25 mouse cellular contexts compared by ENCODE assay signal in genomic region chr12:71784666-71785255, GRCm38 (mm10). TPM values are rescaled to one million over a fixed set of nuclear protein-coding genes. Genes with fewer than 3 reads are reported as not detected.
DNase-seq lines count a peak whose midpoint lies in the region; ATAC-seq and TF ChIP-seq lines count a peak whose summit lies in the region.
"Had no signal": no experiment of that assay in that cellular context is flagged by ENCODE, and none has a peak within 500 bp of the region (broad histone marks: within the 10 kb centered on the region; RNA-seq: fewer than 3 reads in every experiment).

No protein-coding gene starts in this region.

- H3K4me3 ChIP-seq in hindbrain, embryonic 10.5 days = no peak overlapping the region
- no peak overlapping the region for H3K4me3 ChIP-seq in hindbrain, postnatal 0 days (ENCODE audit: low read length)
- no peak overlapping the region for H3K4me3 ChIP-seq in CH12.LX (replicated peaks in 1 of 3; ENCODE audit: low read depth in 2 of 3, low read length in 2 of 3, poor library complexity in 1 of 3)
- H3K4me3 ChIP-seq in embryonic facial prominence, embryonic 10.5 days = no peak overlapping the region
- H3K4me3 ChIP-seq: limb, embryonic 10.5 days; limb, embryonic 15.5 days; neural tube, embryonic 12.5 days; stomach, embryonic 15.5 days had no signal

- no peak overlapping the region for H3K4me2 ChIP-seq in hindbrain, postnatal 0 days (ENCODE audit: low read depth, low read length)
- H3K4me2 ChIP-seq in CH12.LX (ENCODE audit: insufficient read depth, low read depth, poor library complexity, severe bottlenecking) = no peak overlapping the region
- H3K4me2 ChIP-seq: heart, embryonic 11.5 days; hindbrain, embryonic 14.5 days; limb, embryonic 15.5 days; neural tube, embryonic 12.5 days; stomach, embryonic 15.5 days had no signal

- no peak for TF ChIP-seq EP300 in CH12.LX (IDR thresholded peaks at IDR 0.05; ENCODE audit: low read length)

- no peak for TF ChIP-seq CTCF in hindbrain, postnatal 0 days (IDR thresholded peaks at IDR 0.05; ENCODE audit: low read depth)
- TF ChIP-seq CTCF in CH12.LX (conservative IDR thresholded peaks at IDR 0.05 in 1 of 2, IDR thresholded peaks at IDR 0.05 in 1 of 2; ENCODE audit: low read depth in 2 of 2, low read length in 2 of 2) = no peak

- no peak for DNase-seq in hindbrain, embryonic 10.5 days (ENCODE audit: low spot score)
- no peak for DNase-seq in hindbrain, postnatal 0 days (ENCODE audit: low spot score)
- no peak for DNase-seq in CH12.LX (ENCODE audit: extremely low read depth)
- DNase-seq in embryonic facial prominence, embryonic 10.5 days (ENCODE audit: low spot score) = no peak
- DNase-seq in retina, embryonic 14.5 days (ENCODE audit: low spot score) = peak; percentile 84
- no peak for DNase-seq in thymus, postnatal 25 days
- DNase-seq in lung, postnatal 25 days (ENCODE audit: low spot score) = no peak
- DNase-seq: adrenal gland, postnatal 10 days; cerebellum, adult 11-12 months; cerebellum, adult 9-11 months; gastrocnemius, postnatal 14 days; heart, postnatal 36 days; kidney, postnatal 4 days; lung, adult 2 months; lung, postnatal 10 days; right cerebral cortex, postnatal 14 days had no signal

- TF ChIP-seq POLR2A in CH12.LX (IDR thresholded peaks at IDR 0.05; ENCODE audit: low read depth, low read length) = no peak

- no peaks in the 10 kb centered on the region for H3K36me3 ChIP-seq in hindbrain, embryonic 10.5 days
- no peaks in the 10 kb centered on the region for H3K36me3 ChIP-seq in hindbrain, postnatal 0 days (ENCODE audit: insufficient read depth, low read length)
- H3K36me3 ChIP-seq in CH12.LX (replicated peaks in 1 of 2; ENCODE audit: control insufficient read depth in 1 of 2, insufficient read depth in 1 of 2, low read length in 1 of 2) = no peaks in the 10 kb centered on the region
- H3K36me3 ChIP-seq in embryonic facial prominence, embryonic 10.5 days (replicated peaks) = no peaks in the 10 kb centered on the region
- H3K36me3 ChIP-seq: limb, embryonic 10.5 days; limb, embryonic 15.5 days; neural tube, embryonic 12.5 days; stomach, embryonic 15.5 days had no signal

- TF ChIP-seq RAD21 in CH12.LX (IDR thresholded peaks at IDR 0.05; ENCODE audit: low read depth, low read length) = no peak

- H3K27ac ChIP-seq in hindbrain, embryonic 10.5 days = peak overlapping the region; percentile 56; the same call in 1 of the 2 replicates
- no peak overlapping the region for H3K27ac ChIP-seq in hindbrain, postnatal 0 days
- H3K27ac ChIP-seq in CH12.LX (ENCODE audit: insufficient read depth, low read depth) = no peak overlapping the region
- peak overlapping the region; percentile 70 for H3K27ac ChIP-seq in embryonic facial prominence, embryonic 10.5 days (replicated peaks)
- H3K27ac ChIP-seq: hindbrain, embryonic 14.5 days; kidney, postnatal 0 days; limb, embryonic 10.5 days; limb, embryonic 15.5 days; liver, embryonic 14.5 days; neural tube, embryonic 12.5 days; stomach, embryonic 15.5 days had no signal

- no peak for ATAC-seq in hindbrain, postnatal 0 days
- ATAC-seq: midbrain, embryonic 16.5 days had no signal

- 45% methylated on average over 11 of the region's 11 CpGs for WGBS in hindbrain, embryonic 10.5 days
- WGBS in hindbrain, postnatal 0 days = 33% methylated on average over 11 of the region's 11 CpGs
- WGBS in embryonic facial prominence, embryonic 10.5 days = 48% methylated on average over 11 of the region's 11 CpGs

- H3K9ac ChIP-seq in hindbrain, postnatal 0 days (replicated peaks; ENCODE audit: low read length) = no peak overlapping the region
- H3K9ac ChIP-seq in CH12.LX (ENCODE audit: insufficient read depth, low read depth) = no peak overlapping the region
- H3K9ac ChIP-seq: hindbrain, embryonic 14.5 days; limb, embryonic 15.5 days; liver, embryonic 14.5 days; neural tube, embryonic 12.5 days; stomach, embryonic 15.5 days had no signal

- in situ Hi-C loops in CH12.LX (cut with MboI; ENCODE audit: low pct_ligation_motif_present, low pct_unique_long_range_greater_than_20kb, low sequenced_read_pairs) = no loop called here

- peaks cover 19% of the 10 kb centered on the region for H3K4me1 ChIP-seq in hindbrain, embryonic 10.5 days (replicated peaks)
- H3K4me1 ChIP-seq in hindbrain, postnatal 0 days (ENCODE audit: insufficient read depth, low read length) = no peaks in the 10 kb centered on the region
- H3K4me1 ChIP-seq in CH12.LX (ENCODE audit: control insufficient read depth in 1 of 2, insufficient read depth in 2 of 2) = no peaks in the 10 kb centered on the region
- peaks cover 11% of the 10 kb centered on the region for H3K4me1 ChIP-seq in embryonic facial prominence, embryonic 10.5 days
- H3K4me1 ChIP-seq: limb, embryonic 15.5 days; neural tube, embryonic 12.5 days; stomach, embryonic 15.5 days had no signal

- no peaks in the 10 kb centered on the region for H3K27me3 ChIP-seq in hindbrain, embryonic 10.5 days (ENCODE audit: insufficient read depth, poor library complexity, severe bottlenecking)
- no peaks in the 10 kb centered on the region for H3K27me3 ChIP-seq in hindbrain, postnatal 0 days (ENCODE audit: insufficient read depth, low read length)
- no peaks in the 10 kb centered on the region for H3K27me3 ChIP-seq in CH12.LX (replicated peaks)
- no peaks in the 10 kb centered on the region for H3K27me3 ChIP-seq in embryonic facial prominence, embryonic 10.5 days (replicated peaks; ENCODE audit: low read depth, poor library complexity, severe bottlenecking)
- H3K27me3 ChIP-seq: limb, embryonic 15.5 days; neural tube, embryonic 12.5 days; stomach, embryonic 15.5 days had no signal

- dilution Hi-C loops in CH12.LX (cut with MboI; ENCODE audit: extremely low pct_ligation_motif_present, extremely low pct_unique_long_range_greater_than_20kb, low sequenced_read_pairs) = no loop called here

- H3K79me2 ChIP-seq in CH12.LX (replicated peaks; ENCODE audit: control insufficient read depth, extremely low read depth, insufficient read depth, poor library complexity, severe bottlenecking) = no peaks in the 10 kb centered on the region

- H3K9me3 ChIP-seq in hindbrain, embryonic 10.5 days = no peaks in the 10 kb centered on the region
- H3K9me3 ChIP-seq in hindbrain, postnatal 0 days (ENCODE audit: low read length) = no peaks in the 10 kb centered on the region
- H3K9me3 ChIP-seq in CH12.LX (replicated peaks; ENCODE audit: low read length) = no peaks in the 10 kb centered on the region
- no peaks in the 10 kb centered on the region for H3K9me3 ChIP-seq in embryonic facial prominence, embryonic 10.5 days
- H3K9me3 ChIP-seq: limb, embryonic 10.5 days; limb, embryonic 15.5 days; neural tube, embryonic 12.5 days; stomach, embryonic 15.5 days had no signal

TF ChIP-seq in CH12.LX, 34 proteins besides CTCF, POLR2A, EP300 and RAD21:
- TF ChIP-seq CHD1 (IDR thresholded peaks at IDR 0.05; ENCODE audit: low read depth, low read length) (no peak), E2F4 (IDR thresholded peaks at IDR 0.05; ENCODE audit: insufficient replicate concordance, low read depth, low read length) (no peak), BHLHE40 (IDR thresholded peaks at IDR 0.05; ENCODE audit: low read depth, low read length) (peak; percentile 46; the same call in 1 of the 2 replicates)
TF ChIP-seq in CH12.LX: peak in this region for 1.

RNA-seq across cellular contexts. Expression of gene Daam1, which starts 46.1 kb away (rescaled TPM):
- polyA plus RNA-seq in hindbrain, embryonic 10.5 days (2016; fragmentation: Nextera tagmentation; extraction: Ambion mirVana) = 8.4 and 11.6 TPM in 2 replicates
- 46.8 and 54.5 TPM in 2 replicates for total RNA-seq in hindbrain, postnatal 0 days (2014; rRNA removed)
- 21.9 and 22.3 TPM in 2 replicates for polyA plus RNA-seq in hindbrain, postnatal 0 days (2015; fragmentation: Nextera tagmentation; extraction: Ambion mirVana)
- 7.6 and 10.7 TPM in 2 replicates for total RNA-seq in CH12.LX (2012; rRNA removed)
- 23.6 and 26.5 TPM in 2 replicates for total RNA-seq in CH12.LX (2014; rRNA removed)
- polyA plus RNA-seq in CH12.LX (2012; ENCODE audit: insufficient read length, low read depth) = 23.2 and 27.9 TPM in 2 replicates
- 7.3 and 7.4 TPM in 2 replicates for polyA plus RNA-seq in embryonic facial prominence, embryonic 10.5 days (2016; fragmentation: Nextera tagmentation; extraction: Ambion mirVana)

Comparison
In these comparisons a context has a peak if more than half of its experiments do, and no peak if none do; other contexts are left out.
1. H3K27ac ChIP-seq: peak in hindbrain, embryonic 10.5 days (single experiment) and embryonic facial prominence, embryonic 10.5 days (single experiment); none in hindbrain, postnatal 0 days (single experiment) and CH12.LX (single experiment).